Mouse (Mus musculus) spleen, adult 2 months (tissue): ENCODE measurements around the gene Ssr4. TPM values are rescaled to one million over a fixed set of nuclear protein-coding genes. Genes with fewer than 3 reads are reported as not detected.
A peak's percentile ranks its signal among the peaks of the same experiment; 100 is the strongest.

Experiments
- DNase-seq, 2 experiments: peaks; one replicate each; pipeline versions ENCODE4 v3.0.0 to v3.0.0-alpha.2; 2012 to 2021; ENCODE audit warnings: low spot score in 2 of 2, low read depth in 1 of 2
- H3K27ac ChIP-seq: fragments of 200-500 bp; 2 replicates; pipeline ENCODE4 v1.5.1; 2012; ENCODE audit warnings: low read length, inconsistent platforms; ENCODE audit not compliant: insufficient read depth
- H3K27me3 ChIP-seq: fragments of 200-500 bp; 2 replicates; pipeline ENCODE4 v1.6.1; 2012; ENCODE audit warnings: mild to moderate bottlenecking, moderate library complexity, low read length, inconsistent platforms; ENCODE audit not compliant: control insufficient read depth, insufficient read depth
- H3K36me3 ChIP-seq: fragments of 200-500 bp; 2 replicates; pipeline ENCODE4 v1.6.1; 2012; ENCODE audit warnings: mild to moderate bottlenecking, low read length, inconsistent platforms; ENCODE audit not compliant: control insufficient read depth, insufficient read depth
- H3K4me1 ChIP-seq: fragments of 200-500 bp; 2 replicates; pipeline ENCODE4 v1.6.1; 2011; ENCODE audit warnings: inconsistent platforms; ENCODE audit not compliant: control insufficient read depth, insufficient read depth, insufficient read length
- H3K4me3 ChIP-seq: fragments of 200-500 bp; 2 replicates; pipeline ENCODE4 v1.5.1; 2011; ENCODE audit warnings: mild to moderate bottlenecking, inconsistent platforms; ENCODE audit not compliant: insufficient read depth, insufficient read length; ENCODE audit errors: extremely low read depth
- CTCF ChIP-seq: fragments of 200-500 bp; IDR thresholded peaks from 2 replicates; pipeline ENCODE4 v1.5.1; 2011; ENCODE audit warnings: mild to moderate bottlenecking, inconsistent platforms; ENCODE audit not compliant: insufficient read depth, insufficient read length, insufficient replicate concordance; ENCODE audit errors: extremely low read depth
- POLR2A ChIP-seq: fragments of 200-500 bp; IDR thresholded peaks from 2 replicates; pipeline ENCODE4 v1.6.1; 2011; ENCODE audit warnings: low read depth, low read length, inconsistent platforms
- WGBS: fragments of 180-500 bp; shearing (Covaris S2); methylation state at CpG from one replicate; pipeline ENCODE4 v1.1.7; 2018; 5-methylcytosine and 5-hydroxymethylcytosine counted together
- polyA plus RNA-seq: library from polyadenylated mRNA; depleted of rRNA; stranded (reverse); fragments of >200 nt; gene quantifications from 2 replicates; pipeline ENCODE4 v1.2.3, GENCODE M21; 2012

Ssr4 gene
- polyA plus RNA-seq, 1 experiment: 138 TPM

- TF ChIP-seq POLR2A: no peak
- no peak for TF ChIP-seq CTCF
- no peak overlapping the region for H3K27ac ChIP-seq
Observed at GRCm38 (mm10) chrX:73782227-73782626, 4.6 kb upstream of the Ssr4 start.

DNA sequence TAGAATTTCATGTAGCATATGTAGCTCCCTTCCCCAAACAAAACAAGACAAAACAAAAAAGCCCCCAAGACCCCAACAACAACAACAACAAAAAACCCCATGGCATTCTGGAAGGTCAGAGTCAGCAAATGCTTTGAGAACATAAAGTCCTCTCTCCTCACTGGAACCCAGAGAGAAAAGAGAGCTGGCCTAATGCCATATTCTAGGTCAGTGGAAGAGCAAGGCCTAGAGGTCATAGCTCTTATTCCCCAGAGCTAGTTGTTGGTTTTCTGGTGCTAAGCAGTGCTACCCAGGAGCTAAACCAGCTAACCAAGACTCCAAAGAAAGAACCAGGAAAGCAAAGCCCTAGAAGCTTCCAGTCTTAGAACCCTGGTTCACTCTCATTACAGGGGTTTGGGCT lies 1.2 kb upstream of the Ssr4 start:
- DNase-seq: no peak
- Histone ChIP-seq H3K27ac (peak overlapping the region; percentile 98), H3K27me3 (no peaks in the 10 kb centered on the region), H3K4me1 (peaks cover 9% of the 10 kb centered on the region; the same call in 1 of the 2 replicates), H3K4me3 (peak overlapping the region; percentile 98; the same call in 1 of the 2 replicates), H3K36me3 (peaks cover 11% of the 10 kb centered on the region)
- no peak for TF ChIP-seq CTCF
- TF ChIP-seq POLR2A: no peak

More at GRCm38 (mm10) chrX:73782227-73782626, 4.6 kb upstream of the Ssr4 start:
- Histone ChIP-seq H3K36me3 (peaks cover 21% of the 10 kb centered on the region), H3K4me1 (peaks cover 7% of the 10 kb centered on the region; the same call in 1 of the 2 replicates), H3K27me3 (no peaks in the 10 kb centered on the region), H3K4me3 (no peak overlapping the region)
- no peak for DNase-seq
- WGBS: 71% methylated on average over 3 of the region's 3 CpGs

GRCm38 (mm10) chrX:73787225-73787558 lies 364 bp downstream of the Ssr4 start:
- peak overlapping the region; percentile 86 for H3K4me3 ChIP-seq
- TF ChIP-seq POLR2A (no peak), CTCF (no peak)
- peak overlapping the region; percentile 92 for H3K27ac ChIP-seq
- WGBS: 40% methylated on average over 22 of the region's 22 CpGs
- H3K27me3 ChIP-seq: no peaks in the 10 kb centered on the region
- peaks cover 9% of the 10 kb centered on the region; the same call in 1 of the 2 replicates for H3K4me1 ChIP-seq
- H3K36me3 ChIP-seq: peaks cover 8% of the 10 kb centered on the region
- DNase-seq: no peak

- H3K4me3 ChIP-seq: no peak overlapping the region
- no peak overlapping the region for H3K27ac ChIP-seq
- 88% methylated on average over 1 of the region's 1 CpGs for WGBS
Observed at GRCm38 (mm10) chrX:73788501-73788900, 1.7 kb downstream of the Ssr4 start.

GRCm38 (mm10) chrX:73793039-73793438 lies 6.2 kb downstream of the Ssr4 start:
- H3K36me3 ChIP-seq: peaks cover 8% of the 10 kb centered on the region
- no peak for DNase-seq

More at GRCm38 (mm10) chrX:73788501-73788900, 1.7 kb downstream of the Ssr4 start:
- TF ChIP-seq CTCF (no peak), POLR2A (no peak)
- Histone ChIP-seq H3K36me3 (peaks cover 8% of the 10 kb centered on the region), H3K4me1 (peaks cover 4% of the 10 kb centered on the region; the same call in 1 of the 2 replicates), H3K27me3 (no peaks in the 10 kb centered on the region)
- no peak for DNase-seq

DNA sequence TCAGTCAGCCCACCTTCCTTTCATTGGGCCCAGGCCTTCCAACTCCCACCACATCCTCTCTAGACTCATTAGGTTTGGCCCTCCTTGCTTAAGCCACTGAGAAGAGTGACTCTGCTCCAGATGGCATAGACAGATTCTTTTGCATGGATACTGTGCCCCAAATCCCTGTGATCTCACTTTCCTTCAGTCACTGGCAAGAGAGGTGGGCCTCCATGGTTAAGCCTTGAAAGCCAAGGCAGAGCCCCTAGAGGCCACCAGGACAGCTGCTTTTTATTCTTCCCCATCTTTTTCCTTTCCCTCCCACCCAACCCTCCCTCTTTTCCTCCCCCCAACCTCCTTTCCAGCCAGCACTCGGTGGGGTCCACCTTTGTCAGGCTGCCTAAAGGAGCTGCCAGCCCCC lies 6.7 kb downstream of the Ssr4 start:
- Histone ChIP-seq H3K36me3 (peaks cover 8% of the 10 kb centered on the region), H3K27ac (no peak overlapping the region), H3K4me1 (no peaks in the 10 kb centered on the region), H3K27me3 (no peaks in the 10 kb centered on the region), H3K4me3 (no peak overlapping the region)
- WGBS: 50% methylated on average over 1 of the region's 1 CpGs
- TF ChIP-seq CTCF (no peak), POLR2A (no peak)
- DNase-seq: no peak

More at GRCm38 (mm10) chrX:73793039-73793438, 6.2 kb downstream of the Ssr4 start:
- no peak overlapping the region for H3K27ac ChIP-seq
- no peak overlapping the region for H3K4me3 ChIP-seq
- no peak for TF ChIP-seq CTCF
- TF ChIP-seq POLR2A: no peak
- no peaks in the 10 kb centered on the region for H3K27me3 ChIP-seq
- no peaks in the 10 kb centered on the region for H3K4me1 ChIP-seq

- 88% methylated on average over 2 of the region's 2 CpGs for WGBS
- Histone ChIP-seq H3K4me1 (no peaks in the 10 kb centered on the region), H3K27me3 (no peaks in the 10 kb centered on the region), H3K4me3 (no peak overlapping the region), H3K36me3 (no peaks in the 10 kb centered on the region), H3K27ac (no peak overlapping the region)
- no peak for TF ChIP-seq POLR2A
- no peak for TF ChIP-seq CTCF
- no peak for DNase-seq
Observed at GRCm38 (mm10) chrX:73797511-73797910, 10.7 kb downstream of the Ssr4 start.
